Comparison of ENCODE assay signal across 22 mouse cellular contexts in the genomic region with DNA sequence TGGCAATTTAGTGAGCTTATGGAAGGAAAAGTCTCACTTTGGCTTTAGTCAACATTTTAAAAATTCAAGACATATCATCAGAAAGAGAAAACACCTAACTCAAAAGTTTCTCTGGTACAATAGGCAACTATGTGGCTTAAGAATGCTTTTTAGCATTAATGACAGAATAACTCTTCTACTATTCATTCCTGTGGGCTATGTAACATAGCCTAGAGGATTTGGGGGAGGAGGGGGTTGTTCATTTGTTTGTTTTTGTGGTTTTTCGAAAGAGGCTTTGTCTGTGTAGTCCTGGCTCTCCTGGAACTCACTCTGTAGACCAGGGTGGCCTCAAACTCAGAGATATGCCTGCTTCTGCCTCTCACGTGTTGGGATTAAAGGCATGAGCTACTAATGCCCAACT. TPM values are rescaled to one million over a fixed set of nuclear protein-coding genes. Genes with fewer than 3 reads are reported as not detected.
DNase-seq lines count a peak whose midpoint lies in the region; ATAC-seq and TF ChIP-seq lines count a peak whose summit lies in the region.
"Had no signal": no experiment of that assay in that cellular context is flagged by ENCODE, and none has a peak within 500 bp of the region (broad histone marks: within the 10 kb centered on the region; RNA-seq: fewer than 3 reads in every experiment).

No protein-coding gene starts in this region.

- H3ac ChIP-seq in myocyte (ENCODE audit: control insufficient read depth, insufficient read length) = no peak overlapping the region

- TF ChIP-seq EP300 in heart, adult 2 months (IDR thresholded peaks at IDR 0.05; ENCODE audit: insufficient read depth, low read depth, low read length) = no peak

- peak overlapping the region; percentile 53; the same call in 1 of the 2 replicates for H3K27ac ChIP-seq in heart, adult 2 months
- H3K27ac ChIP-seq: forebrain, embryonic 10.5 days; forebrain, embryonic 15.5 days; hindbrain, embryonic 13.5 days; hindbrain, postnatal 0 days had no signal

- no peaks in the 10 kb centered on the region for H3K4me1 ChIP-seq in heart, adult 2 months (ENCODE audit: control insufficient read depth, insufficient read depth, low read length)
- H3K4me1 ChIP-seq: forebrain, embryonic 10.5 days; forebrain, embryonic 15.5 days had no signal

- no peaks in the 10 kb centered on the region for H3K79me2 ChIP-seq in heart, adult 2 months (replicated peaks; ENCODE audit: control insufficient read depth, insufficient read depth, low read length)
- H3K79me2 ChIP-seq in myocyte (ENCODE audit: control insufficient read depth, insufficient read depth) = no peaks in the 10 kb centered on the region

- no peak for TF ChIP-seq POLR2A in heart, adult 2 months (IDR thresholded peaks at IDR 0.05; ENCODE audit: insufficient read depth, low read depth, low read length)
- no peak for TF ChIP-seq POLR2A in myocyte (IDR thresholded peaks at IDR 0.05; ENCODE audit: insufficient read length, low read depth)

- DNase-seq in heart, adult 2 months = no peak
- DNase-seq in heart, postnatal 36 days = no peak
- DNase-seq in 3T3-L1 (ENCODE audit: low read depth, low spot score) (peak; percentile 72), Patski (ENCODE audit: low read depth, low spot score) (peak; percentile 50)
- DNase-seq in right cerebral cortex, adult 18-20 months = no peak
- no peak for DNase-seq in kidney, adult 9 months
- DNase-seq: adrenal gland, adult 2 months; adrenal gland, postnatal 25 days; B cell, adult 2 months; cerebellum, adult 18-20 months; cerebellum, adult 9-11 months; gastrocnemius, postnatal 10 days; kidney, adult 11 months had no signal

- H3K27me3 ChIP-seq in heart, adult 2 months (ENCODE audit: control insufficient read depth, insufficient read depth, low read length) = no peaks in the 10 kb centered on the region
- H3K27me3 ChIP-seq in Patski (no peaks in the 10 kb centered on the region), myocyte (ENCODE audit: control insufficient read depth, insufficient read depth, insufficient read length) (no peaks in the 10 kb centered on the region)
- H3K27me3 ChIP-seq: forebrain, embryonic 15.5 days; heart, embryonic 12.5 days; hindbrain, embryonic 13.5 days had no signal

- in situ Hi-C loops in Patski (cut with MboI; ENCODE audit: low pct_unique_long_range_greater_than_20kb) = no loop called here

- POLR2A ChIA-PET in Patski (lab: Charles Lee) = interaction anchor here (0.6 to 0.7 kb wide), 2 partner anchors 81 to 157 kb away, joined by 3 read pairs; no protein-coding TSS in a partner anchor

- intact Hi-C loops in heart, adult 2 months (cut with DNase I) = loop anchor here (5.0 kb wide), 1 partner anchor 52 kb away; a partner anchor contains a TSS
- intact Hi-C loops in heart, postnatal 36 days (cut with DNase I) = no loop called here

- peak overlapping the region; percentile 74 for H3K4me2 ChIP-seq in myocyte (ENCODE audit: low read depth)
- H3K4me2 ChIP-seq: forebrain, embryonic 15.5 days; hindbrain, embryonic 13.5 days had no signal

- WGBS in heart, adult 2 months = 83% methylated on average over 2 of the region's 2 CpGs

- ATAC-seq in Patski = peak; percentile 24
- ATAC-seq: CD4-positive, CD25-positive, alpha-beta regulatory T cell, adult 4 months; forebrain, embryonic 15.5 days; hindbrain, postnatal 0 days had no signal

- H3K36me3 ChIP-seq in heart, adult 2 months (ENCODE audit: control insufficient read depth, insufficient read depth, low read length) = no peaks in the 10 kb centered on the region
- H3K36me3 ChIP-seq in myocyte (ENCODE audit: control insufficient read depth, insufficient read depth) = peaks cover 7% of the 10 kb centered on the region
- H3K36me3 ChIP-seq: G1E had no signal

- H3K4me3 ChIP-seq in heart, adult 2 months = no peak overlapping the region
- H3K4me3 ChIP-seq in myocyte = no peak overlapping the region
- H3K4me3 ChIP-seq: erythroblast, embryonic 14.5 days; forebrain, embryonic 10.5 days; forebrain, embryonic 15.5 days; heart, embryonic 12.5 days; hindbrain, embryonic 13.5 days had no signal

- CTCF ChIA-PET in Patski (lab: Charles Lee) = interaction anchor here (1.1 kb wide), 1 partner anchor 16 kb away, joined by 4 read pairs; no protein-coding TSS in a partner anchor

- no peak overlapping the region for H3K9ac ChIP-seq in heart, adult 2 months (ENCODE audit: low read depth, low read length)
- H3K9ac ChIP-seq: forebrain, embryonic 15.5 days; heart, embryonic 12.5 days; hindbrain, embryonic 13.5 days had no signal

- TF ChIP-seq CTCF in heart, adult 2 months (IDR thresholded peaks at IDR 0.05) = no peak
- TF ChIP-seq CTCF in Patski (IDR thresholded peaks at IDR 0.05) = no peak

TF ChIP-seq in myocyte, 11 proteins besides CTCF, POLR2A, EP300 and RAD21:
- no peak for TF ChIP-seq TCF3 (IDR thresholded peaks at IDR 0.05; ENCODE audit: insufficient read length, low read depth)
- TF ChIP-seq USF1 (IDR thresholded peaks at IDR 0.05; ENCODE audit: low read depth) = no peak
- TF ChIP-seq SRF (IDR thresholded peaks at IDR 0.05; ENCODE audit: control insufficient read depth, insufficient read length, low read depth) = no peak
- no peak for TF ChIP-seq MYOD1 (IDR thresholded peaks at IDR 0.05; ENCODE audit: control insufficient read depth in 1 of 3, insufficient read length in 2 of 3, low read depth in 2 of 3)
- no peak for TF ChIP-seq REST (IDR thresholded peaks at IDR 0.05; ENCODE audit: insufficient read depth, insufficient read length)
- TF ChIP-seq MYOG (IDR thresholded peaks at IDR 0.05; ENCODE audit: control insufficient read depth in 1 of 3, insufficient read depth in 1 of 3, insufficient read length in 2 of 3, low read depth in 2 of 3) = no peak
- TF ChIP-seq MAX (IDR thresholded peaks at IDR 0.05; ENCODE audit: low read depth) = no peak
- no peak for TF ChIP-seq CEBPB (IDR thresholded peaks at IDR 0.05; ENCODE audit: insufficient read depth, poor library complexity, severe bottlenecking)

RNA-seq across cellular contexts. Expression of a gene that starts 51.6 kb away (rescaled TPM):
- total RNA-seq in heart, adult 2 months (2021) = 1 to 10 TPM; 3.2 to 8.5 TPM
- 4.0 and 5.3 TPM in 2 replicates for polyA plus RNA-seq in heart, adult 2 months (2012; rRNA removed)
- total RNA-seq in heart, postnatal 36 days (2021) = 1 to 10 TPM; 4.5 to 6.0 TPM
- polyA plus RNA-seq in Patski (2021) (38.4 TPM), myocyte (2012; fragmentation: generic; extraction: Trizol) (22.3 TPM)
- polyA plus RNA-seq: G1E had no signal

RNA-seq across cellular contexts. Expression of a gene that starts 55.9 kb away (rescaled TPM):
- total RNA-seq in heart, adult 2 months (2021) = 1 to 10 TPM; 4.2 to 5.1 TPM
- polyA plus RNA-seq in heart, adult 2 months (2012; rRNA removed) = 4.5 and 6.8 TPM in 2 replicates
- 1 to 10 TPM; 4.7 to 7.0 TPM for total RNA-seq in heart, postnatal 36 days (2021)
- polyA plus RNA-seq in Patski (2021) (22.4 TPM), myocyte (2012; fragmentation: generic; extraction: Trizol) (14.6 TPM)

Comparison
In these comparisons a context has a peak if more than half of its experiments do, and no peak if none do; other contexts are left out.
1. DNase-seq: peak in 3T3-L1 (single experiment) and Patski (single experiment); none in heart, adult 2 months (0 of 2), heart, postnatal 36 days (0 of 2), right cerebral cortex, adult 18-20 months (single experiment) and kidney, adult 9 months (single experiment).